Mouse (Mus musculus) MEL (cell line): ENCODE data around the gene Pde1c. TPM values are rescaled to one million over a fixed set of nuclear protein-coding genes. Genes with fewer than 3 reads are reported as not detected.

Source experiments
- DNase-seq: peaks from one replicate; pipeline ENCODE4 v3.0.0; 2011; ENCODE audit warnings: low read depth, low spot score
- H3K27ac ChIP-seq: 2 replicates; pipeline ENCODE4 v1.5.1; 2012; ENCODE audit warnings: low read depth, mild to moderate bottlenecking, control low read depth, low read length, moderate library complexity; ENCODE audit not compliant: control insufficient read depth
- H3K27me3 ChIP-seq, 2 experiments: fragments of 150-350 bp in 1 of 2; sonication (generic) in 1 of 2; 2 replicates each; pipeline ENCODE4 v1.6.1; 2012; ENCODE audit warnings: low read length in 2 of 2, mild to moderate bottlenecking in 2 of 2, improper control_type of control experiment in 1 of 2, moderate library complexity in 1 of 2; ENCODE audit not compliant: insufficient read depth in 2 of 2, control insufficient read depth in 1 of 2
- H3K36me3 ChIP-seq, 2 experiments: 2 replicates each; pipeline ENCODE4 v1.6.1; 2012 to 2014; ENCODE audit warnings: low read length in 2 of 2, improper control_type of control experiment in 1 of 2, inconsistent platforms in 1 of 2, mild to moderate bottlenecking in 1 of 2; ENCODE audit not compliant: insufficient read depth in 2 of 2, control insufficient read depth in 1 of 2
- H3K4me1 ChIP-seq, 2 experiments: fragments of 150-350 bp in 1 of 2; sonication (generic) in 1 of 2; 2 replicates each; pipeline ENCODE4 v1.6.1; 2012; ENCODE audit warnings: low read length in 2 of 2, improper control_type of control experiment in 1 of 2, mild to moderate bottlenecking in 1 of 2; ENCODE audit not compliant: insufficient read depth in 2 of 2, control insufficient read depth in 1 of 2
- H3K4me3 ChIP-seq, 2 experiments: fragments of 150-350 bp in 1 of 2; sonication (generic) in 1 of 2; 2 replicates each; pipeline ENCODE4 v1.5.1; 2012; ENCODE audit warnings: low read depth in 2 of 2, low read length in 2 of 2, mild to moderate bottlenecking in 2 of 2, moderate library complexity in 2 of 2, control low read depth in 1 of 2, improper control_type of control experiment in 1 of 2; ENCODE audit not compliant: control insufficient read depth in 1 of 2, insufficient read depth in 1 of 2
- H3K79me2 ChIP-seq: 2 replicates; pipeline ENCODE4 v1.6.1; 2012; ENCODE audit warnings: mild to moderate bottlenecking, low read length, moderate library complexity; ENCODE audit not compliant: control insufficient read depth, poor library complexity, insufficient read depth
- H3K9ac ChIP-seq: 2 replicates; pipeline ENCODE4 v1.6.1; 2012; ENCODE audit warnings: low read depth, mild to moderate bottlenecking, control low read depth, low read length, moderate library complexity; ENCODE audit not compliant: control insufficient read depth, poor library complexity, severe bottlenecking
- H3K9me3 ChIP-seq: fragments of 150-350 bp; sonication (generic); replicated peaks from 2 replicates; pipeline ENCODE4 v1.6.1; 2012; ENCODE audit warnings: mild to moderate bottlenecking, low read length, improper control_type of control experiment, moderate library complexity; ENCODE audit not compliant: insufficient read depth
- CHD1 ChIP-seq: IDR thresholded peaks from 2 replicates; pipeline ENCODE4 v1.6.1; 2012; ENCODE audit warnings: low read depth, mild to moderate bottlenecking, inconsistent platforms, low read length, improper control_type of control experiment
- CHD2 ChIP-seq: IDR thresholded peaks from 2 replicates; pipeline ENCODE4 v1.6.1; 2011; ENCODE audit warnings: low read length, improper control_type of control experiment
- CTCF ChIP-seq, 3 experiments: IDR thresholded peaks in 2 of 3; conservative IDR thresholded peaks in 1 of 3; 2 replicates each; pipeline ENCODE4 v1.5.1; 2011 to 2012; ENCODE audit warnings: low read length in 3 of 3, low read depth in 2 of 3, mild to moderate bottlenecking in 2 of 3, improper control_type of control experiment in 1 of 3, inconsistent platforms in 1 of 3, mixed read lengths in 1 of 3, moderate library complexity in 1 of 3; ENCODE audit not compliant: control insufficient read depth in 1 of 3, insufficient read depth in 1 of 3, poor library complexity in 1 of 3, severe bottlenecking in 1 of 3
- E2F4 ChIP-seq: IDR thresholded peaks from 2 replicates; pipeline ENCODE4 v1.6.1; 2011; ENCODE audit warnings: low read depth, low read length, improper control_type of control experiment, borderline replicate concordance
- ETS1 ChIP-seq: IDR thresholded peaks from 2 replicates; pipeline ENCODE4 v1.6.1; 2012; ENCODE audit warnings: low read depth, mild to moderate bottlenecking, inconsistent platforms, low read length, improper control_type of control experiment, moderate library complexity
- GABPA ChIP-seq: IDR thresholded peaks from 2 replicates; pipeline ENCODE4 v1.6.1; 2012; ENCODE audit warnings: low read depth, mild to moderate bottlenecking, inconsistent platforms, low read length, improper control_type of control experiment, moderate library complexity
- GATA1 ChIP-seq: IDR thresholded peaks from 2 replicates; pipeline ENCODE4 v1.6.1; 2011; ENCODE audit warnings: low read depth, low read length, improper control_type of control experiment
- HCFC1 ChIP-seq: IDR thresholded peaks from 2 replicates; pipeline ENCODE4 v1.6.1; 2012; ENCODE audit warnings: low read depth, mild to moderate bottlenecking, inconsistent platforms, low read length, improper control_type of control experiment, moderate library complexity
- MAZ ChIP-seq: IDR thresholded peaks from 2 replicates; pipeline ENCODE4 v1.6.1; 2012; ENCODE audit warnings: low read depth, mild to moderate bottlenecking, inconsistent platforms, low read length, improper control_type of control experiment
- MXI1 ChIP-seq: IDR thresholded peaks from 2 replicates; pipeline ENCODE4 v1.6.1; 2011; ENCODE audit warnings: mild to moderate bottlenecking, low read depth, low read length, improper control_type of control experiment
- MYC ChIP-seq: IDR thresholded peaks from 2 replicates; pipeline ENCODE4 v1.6.1; 2011; ENCODE audit warnings: low read depth, mild to moderate bottlenecking, low read length, improper control_type of control experiment, moderate library complexity
- NELFE ChIP-seq: IDR thresholded peaks from 2 replicates; pipeline ENCODE4 v1.6.1; 2011; ENCODE audit warnings: low read depth, low read length, improper control_type of control experiment
- NRF1 ChIP-seq: IDR thresholded peaks from 2 replicates; pipeline ENCODE4 v1.6.1; 2014; ENCODE audit warnings: low read depth, mild to moderate bottlenecking, inconsistent platforms, low read length, improper control_type of control experiment, moderate library complexity; ENCODE audit not compliant: poor library complexity, insufficient read depth, severe bottlenecking
- RAD21 ChIP-seq: IDR thresholded peaks from 2 replicates; pipeline ENCODE4 v1.6.1; 2011; ENCODE audit warnings: mild to moderate bottlenecking, low read depth, low read length, improper control_type of control experiment
- TAL1 ChIP-seq: IDR thresholded peaks from 2 replicates; pipeline ENCODE4 v1.6.1; 2012; ENCODE audit warnings: mild to moderate bottlenecking, inconsistent platforms, low read length, moderate library complexity, mixed read lengths
- UBTF ChIP-seq: IDR thresholded peaks from 2 replicates; pipeline ENCODE4 v1.6.1; 2012; ENCODE audit warnings: low read depth, mild to moderate bottlenecking, inconsistent platforms, low read length, improper control_type of control experiment, moderate library complexity, borderline replicate concordance; ENCODE audit not compliant: insufficient read depth
- USF2 ChIP-seq, 2 experiments: IDR thresholded peaks; 2 replicates each; pipeline ENCODE4 v1.6.1; 2011 to 2012; ENCODE audit warnings: improper control_type of control experiment in 2 of 2, low read length in 2 of 2, borderline replicate concordance in 1 of 2, inconsistent platforms in 1 of 2, low read depth in 1 of 2, mild to moderate bottlenecking in 1 of 2; ENCODE audit not compliant: insufficient read depth in 1 of 2
- ZC3H11A ChIP-seq: IDR thresholded peaks from 2 replicates; pipeline ENCODE4 v1.6.1; 2012; ENCODE audit warnings: low read depth, mild to moderate bottlenecking, inconsistent platforms, low read length, improper control_type of control experiment
- ZKSCAN1 ChIP-seq: IDR thresholded peaks from 2 replicates; pipeline ENCODE4 v1.6.1; 2012; ENCODE audit warnings: low read depth, mild to moderate bottlenecking, inconsistent platforms, low read length, improper control_type of control experiment, moderate library complexity
- ZMIZ1 ChIP-seq: IDR thresholded peaks from 2 replicates; pipeline ENCODE4 v1.6.1; 2012; ENCODE audit warnings: low read depth, mild to moderate bottlenecking, inconsistent platforms, low read length, improper control_type of control experiment, moderate library complexity
- polyA plus RNA-seq, 2 experiments: library from polyadenylated mRNA; stranded (reverse) in 1 of 2; unstranded in 1 of 2; fragments of >175 nt in 1 of 2; fragments of >200 nt in 1 of 2; gene quantifications; 2 replicates each; pipeline versions ENCODE4 v1.2.1 to v1.2.4; 2012; ENCODE audit warnings: low replicate concordance in 2 of 2, low read depth in 1 of 2; ENCODE audit not compliant: insufficient read length in 2 of 2, insufficient read depth in 1 of 2, missing spikeins in 1 of 2
- total RNA-seq: library from RNA; depleted of rRNA; stranded (reverse); fragments of 300-350 nt; gene quantifications from 2 replicates; pipeline ENCODE4 v1.2.3, GENCODE M21; 2012

Gene Pde1c
- total and polyA plus RNA-seq, 3 experiments, result not detected

DNA sequence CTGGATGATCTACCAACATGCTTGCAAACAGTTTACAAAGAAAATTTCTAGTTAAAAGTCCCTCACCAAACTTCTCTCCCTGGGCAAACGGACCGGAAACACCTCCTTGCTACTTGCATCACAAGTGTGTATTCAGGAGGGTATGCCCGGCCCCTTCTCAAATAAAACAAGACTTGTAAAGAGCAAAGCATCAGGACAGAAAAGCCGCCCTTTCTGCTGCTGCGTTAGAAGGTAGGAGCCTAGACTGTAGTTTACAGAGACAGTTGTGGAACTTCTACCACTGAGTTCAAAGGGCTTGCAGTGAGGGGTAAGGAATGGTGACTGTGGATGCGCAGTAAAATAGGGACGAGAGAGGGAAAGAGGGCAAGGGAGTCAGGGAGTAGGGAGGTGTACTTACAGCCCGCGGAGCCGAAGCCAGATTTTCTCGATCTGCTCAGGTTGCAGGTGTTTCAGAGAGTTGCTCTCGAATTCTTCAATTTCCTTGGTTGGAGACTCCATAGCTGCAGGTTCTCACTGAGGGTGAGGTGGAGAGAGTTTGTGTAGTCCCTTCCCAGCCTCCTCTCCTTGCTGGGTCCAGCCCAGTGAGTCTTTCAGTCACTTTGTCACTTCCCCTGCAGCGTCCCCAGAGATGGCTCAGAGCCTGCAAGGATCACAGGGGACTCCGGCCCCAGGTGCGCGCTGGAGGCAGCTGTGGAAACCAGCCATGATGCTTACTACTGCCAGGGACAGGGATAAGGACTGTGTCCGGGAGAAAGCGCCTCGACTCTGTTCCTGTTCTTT is 207.4 kb downstream of the Pde1c start:
- Histone ChIP-seq H3K4me3 (no peak overlapping the region), H3K4me1 (no peaks in the 10 kb centered on the region), H3K9me3 (no peaks in the 10 kb centered on the region), H3K36me3 (no peaks in the 10 kb centered on the region), H3K79me2 (no peaks in the 10 kb centered on the region), H3K27ac (no peak overlapping the region), H3K9ac (no peak overlapping the region), H3K27me3 (no peaks in the 10 kb centered on the region)
- DNase-seq, result no peak
- TF ChIP-seq HCFC1, result no peak
- no peak for TF ChIP-seq ZC3H11A
- no peak for TF ChIP-seq USF2 (IDR thresholded peaks at IDR 0.05; ENCODE audit: borderline replicate concordance in 1 of 2, insufficient read depth in 1 of 2, low read depth in 1 of 2, low read length in 2 of 2)
- TF ChIP-seq CHD2, result no peak
- TF ChIP-seq, all 39 proteins: peak for 0

DNA sequence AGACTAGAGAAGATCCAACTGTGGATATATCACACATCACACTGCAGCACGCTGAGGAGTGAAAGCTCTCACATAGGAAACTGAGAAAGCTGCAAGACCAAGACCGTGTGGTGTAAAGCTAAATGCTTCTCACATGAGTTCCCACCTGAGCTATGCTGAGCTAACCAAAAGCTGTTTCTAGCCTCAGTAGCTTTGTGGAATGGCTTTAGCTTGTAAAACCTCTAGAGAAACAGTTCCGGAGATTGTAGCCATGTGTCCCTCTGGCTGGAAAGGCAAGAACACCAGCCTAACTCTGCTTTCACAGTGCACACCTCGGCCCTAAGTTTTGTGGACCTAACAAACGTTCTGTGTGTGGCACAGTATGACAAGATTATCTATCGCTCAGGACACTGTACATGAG is 208.8 kb downstream of the Pde1c start:
- no peak for TF ChIP-seq ETS1
- TF ChIP-seq USF2 (IDR thresholded peaks at IDR 0.05; ENCODE audit: borderline replicate concordance in 1 of 2, insufficient read depth in 1 of 2, low read depth in 1 of 2, low read length in 2 of 2), result no peak
- TF ChIP-seq ZC3H11A, result no peak
- no peak for TF ChIP-seq ZKSCAN1
- TF ChIP-seq ZMIZ1, result no peak
- TF ChIP-seq MAZ, result no peak
- TF ChIP-seq GABPA, result no peak
- TF ChIP-seq MXI1, result no peak
- no peak for TF ChIP-seq MYC
- no peak for TF ChIP-seq NELFE
- TF ChIP-seq CHD1, result no peak
- H3K27ac ChIP-seq, result no peak overlapping the region
- H3K4me1 ChIP-seq, result no peaks in the 10 kb centered on the region
- H3K79me2 ChIP-seq, result no peaks in the 10 kb centered on the region
- no peaks in the 10 kb centered on the region for H3K9me3 ChIP-seq
- no peak overlapping the region for H3K9ac ChIP-seq
- H3K27me3 ChIP-seq, result no peaks in the 10 kb centered on the region
- H3K36me3 ChIP-seq, result no peaks in the 10 kb centered on the region
- DNase-seq, result no peak
- H3K4me3 ChIP-seq, result no peak overlapping the region

DNA sequence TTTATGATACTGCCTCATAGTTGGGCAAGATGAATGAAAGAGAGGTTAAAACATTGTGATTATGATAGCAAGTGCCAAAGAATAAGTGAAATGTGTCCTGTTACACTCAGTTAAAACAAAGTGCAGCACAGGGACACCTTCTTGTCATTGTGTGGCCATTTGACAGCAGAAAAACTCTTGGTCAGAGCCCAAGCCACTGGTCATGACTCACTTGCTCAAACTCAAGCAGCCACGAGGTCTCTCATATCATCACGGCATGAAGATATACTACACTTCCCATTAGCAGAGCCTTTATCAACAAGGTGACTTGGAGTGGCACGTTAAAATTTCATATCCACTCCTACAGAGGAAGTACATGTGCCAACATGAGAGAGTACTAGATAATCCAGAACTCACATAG is 209.8 kb downstream of the Pde1c start:
- Histone ChIP-seq H3K9ac (no peak overlapping the region), H3K79me2 (no peaks in the 10 kb centered on the region), H3K27ac (no peak overlapping the region), H3K9me3 (no peaks in the 10 kb centered on the region), H3K36me3 (no peaks in the 10 kb centered on the region), H3K4me1 (no peaks in the 10 kb centered on the region), H3K27me3 (no peaks in the 10 kb centered on the region), H3K4me3 (no peak overlapping the region)
- DNase-seq, result no peak
- TF ChIP-seq E2F4 (no peak), RAD21 (no peak), CTCF (IDR thresholded peaks at IDR 0.05 in 2 of 3, conservative IDR thresholded peaks at IDR 0.05 in 1 of 3; ENCODE audit: control insufficient read depth in 1 of 3, insufficient read depth in 1 of 3, low read depth in 2 of 3, low read length in 3 of 3, poor library complexity in 1 of 3, severe bottlenecking in 1 of 3) (no peak), MYC (no peak), ETS1 (no peak), NRF1 (no peak), MAZ (no peak), TAL1 (no peak), UBTF (no peak), GABPA (no peak), GATA1 (no peak)
